Mouse (Mus musculus) MEL (cell line): ENCODE data around the gene Mup6. TPM values are rescaled to one million over a fixed set of nuclear protein-coding genes. Genes with fewer than 3 reads are reported as not detected.

Experiments
- DNase-seq: peaks from one replicate; pipeline ENCODE4 v3.0.0; 2011; ENCODE audit warnings: low read depth, low spot score
- H3K27ac ChIP-seq: 2 replicates; pipeline ENCODE4 v1.5.1; 2012; ENCODE audit warnings: low read depth, mild to moderate bottlenecking, control low read depth, low read length, moderate library complexity; ENCODE audit not compliant: control insufficient read depth
- H3K27me3 ChIP-seq, 2 experiments: fragments of 150-350 bp in 1 of 2; sonication (generic) in 1 of 2; 2 replicates each; pipeline ENCODE4 v1.6.1; 2012; ENCODE audit warnings: low read length in 2 of 2, mild to moderate bottlenecking in 2 of 2, improper control_type of control experiment in 1 of 2, moderate library complexity in 1 of 2; ENCODE audit not compliant: insufficient read depth in 2 of 2, control insufficient read depth in 1 of 2
- H3K36me3 ChIP-seq, 2 experiments: 2 replicates each; pipeline ENCODE4 v1.6.1; 2012 to 2014; ENCODE audit warnings: low read length in 2 of 2, improper control_type of control experiment in 1 of 2, inconsistent platforms in 1 of 2, mild to moderate bottlenecking in 1 of 2; ENCODE audit not compliant: insufficient read depth in 2 of 2, control insufficient read depth in 1 of 2
- H3K4me1 ChIP-seq, 2 experiments: fragments of 150-350 bp in 1 of 2; sonication (generic) in 1 of 2; 2 replicates each; pipeline ENCODE4 v1.6.1; 2012; ENCODE audit warnings: low read length in 2 of 2, improper control_type of control experiment in 1 of 2, mild to moderate bottlenecking in 1 of 2; ENCODE audit not compliant: insufficient read depth in 2 of 2, control insufficient read depth in 1 of 2
- H3K4me3 ChIP-seq, 2 experiments: fragments of 150-350 bp in 1 of 2; sonication (generic) in 1 of 2; 2 replicates each; pipeline ENCODE4 v1.5.1; 2012; ENCODE audit warnings: low read depth in 2 of 2, low read length in 2 of 2, mild to moderate bottlenecking in 2 of 2, moderate library complexity in 2 of 2, control low read depth in 1 of 2, improper control_type of control experiment in 1 of 2; ENCODE audit not compliant: control insufficient read depth in 1 of 2, insufficient read depth in 1 of 2
- H3K79me2 ChIP-seq: 2 replicates; pipeline ENCODE4 v1.6.1; 2012; ENCODE audit warnings: mild to moderate bottlenecking, low read length, moderate library complexity; ENCODE audit not compliant: control insufficient read depth, poor library complexity, insufficient read depth
- H3K9ac ChIP-seq: 2 replicates; pipeline ENCODE4 v1.6.1; 2012; ENCODE audit warnings: low read depth, mild to moderate bottlenecking, control low read depth, low read length, moderate library complexity; ENCODE audit not compliant: control insufficient read depth, poor library complexity, severe bottlenecking
- H3K9me3 ChIP-seq: fragments of 150-350 bp; sonication (generic); replicated peaks from 2 replicates; pipeline ENCODE4 v1.6.1; 2012; ENCODE audit warnings: mild to moderate bottlenecking, low read length, improper control_type of control experiment, moderate library complexity; ENCODE audit not compliant: insufficient read depth
- BHLHE40 ChIP-seq: IDR thresholded peaks from 2 replicates; pipeline ENCODE4 v1.6.1; 2012; ENCODE audit warnings: low read depth, mild to moderate bottlenecking, inconsistent platforms, low read length, improper control_type of control experiment, borderline replicate concordance
- CHD1 ChIP-seq: IDR thresholded peaks from 2 replicates; pipeline ENCODE4 v1.6.1; 2012; ENCODE audit warnings: low read depth, mild to moderate bottlenecking, inconsistent platforms, low read length, improper control_type of control experiment
- CTCF ChIP-seq, 3 experiments: IDR thresholded peaks in 2 of 3; conservative IDR thresholded peaks in 1 of 3; 2 replicates each; pipeline ENCODE4 v1.5.1; 2011 to 2012; ENCODE audit warnings: low read length in 3 of 3, low read depth in 2 of 3, mild to moderate bottlenecking in 2 of 3, improper control_type of control experiment in 1 of 3, inconsistent platforms in 1 of 3, mixed read lengths in 1 of 3, moderate library complexity in 1 of 3; ENCODE audit not compliant: control insufficient read depth in 1 of 3, insufficient read depth in 1 of 3, poor library complexity in 1 of 3, severe bottlenecking in 1 of 3
- ELF1 ChIP-seq: IDR thresholded peaks from 2 replicates; pipeline ENCODE4 v1.6.1; 2014; ENCODE audit warnings: low read depth, mild to moderate bottlenecking, inconsistent platforms, low read length, improper control_type of control experiment, moderate library complexity
- EP300 ChIP-seq, 2 experiments: IDR thresholded peaks; 2 replicates each; pipeline ENCODE4 v1.6.1; 2011; ENCODE audit warnings: improper control_type of control experiment in 2 of 2, low read length in 2 of 2, low read depth in 1 of 2, mild to moderate bottlenecking in 1 of 2
- ETS1 ChIP-seq: IDR thresholded peaks from 2 replicates; pipeline ENCODE4 v1.6.1; 2012; ENCODE audit warnings: low read depth, mild to moderate bottlenecking, inconsistent platforms, low read length, improper control_type of control experiment, moderate library complexity
- GABPA ChIP-seq: IDR thresholded peaks from 2 replicates; pipeline ENCODE4 v1.6.1; 2012; ENCODE audit warnings: low read depth, mild to moderate bottlenecking, inconsistent platforms, low read length, improper control_type of control experiment, moderate library complexity
- MAZ ChIP-seq: IDR thresholded peaks from 2 replicates; pipeline ENCODE4 v1.6.1; 2012; ENCODE audit warnings: low read depth, mild to moderate bottlenecking, inconsistent platforms, low read length, improper control_type of control experiment
- MEF2A ChIP-seq: IDR thresholded peaks from 2 replicates; pipeline ENCODE4 v1.6.1; 2014; ENCODE audit warnings: low read depth, mild to moderate bottlenecking, inconsistent platforms, low read length, improper control_type of control experiment; ENCODE audit not compliant: poor library complexity, insufficient replicate concordance, severe bottlenecking; ENCODE audit errors: extremely low read depth
- MYC ChIP-seq: IDR thresholded peaks from 2 replicates; pipeline ENCODE4 v1.6.1; 2011; ENCODE audit warnings: low read depth, mild to moderate bottlenecking, low read length, improper control_type of control experiment, moderate library complexity
- NELFE ChIP-seq: IDR thresholded peaks from 2 replicates; pipeline ENCODE4 v1.6.1; 2011; ENCODE audit warnings: low read depth, low read length, improper control_type of control experiment
- NRF1 ChIP-seq: IDR thresholded peaks from 2 replicates; pipeline ENCODE4 v1.6.1; 2014; ENCODE audit warnings: low read depth, mild to moderate bottlenecking, inconsistent platforms, low read length, improper control_type of control experiment, moderate library complexity; ENCODE audit not compliant: poor library complexity, insufficient read depth, severe bottlenecking
- POLR2AphosphoS2 ChIP-seq: IDR thresholded peaks from 2 replicates; pipeline ENCODE4 v1.6.1; 2011; ENCODE audit warnings: low read length, improper control_type of control experiment
- RAD21 ChIP-seq: IDR thresholded peaks from 2 replicates; pipeline ENCODE4 v1.6.1; 2011; ENCODE audit warnings: mild to moderate bottlenecking, low read depth, low read length, improper control_type of control experiment
- RCOR1 ChIP-seq: IDR thresholded peaks from 2 replicates; pipeline ENCODE4 v1.6.1; 2012; ENCODE audit warnings: low read depth, mild to moderate bottlenecking, inconsistent platforms, low read length, improper control_type of control experiment
- SIN3A ChIP-seq: IDR thresholded peaks from 2 replicates; pipeline ENCODE4 v1.6.1; 2012; ENCODE audit warnings: low read length, improper control_type of control experiment, inconsistent platforms
- SMC3 ChIP-seq: IDR thresholded peaks from 2 replicates; pipeline ENCODE4 v1.6.1; 2011; ENCODE audit warnings: low read depth, low read length, improper control_type of control experiment
- TBP ChIP-seq: IDR thresholded peaks from 2 replicates; pipeline ENCODE4 v1.8.0; 2011; ENCODE audit warnings: low read depth, low read length, improper control_type of control experiment
- TCF12 ChIP-seq: IDR thresholded peaks from 2 replicates; pipeline ENCODE4 v1.6.1; 2014; ENCODE audit warnings: low read depth, mild to moderate bottlenecking, inconsistent platforms, low read length, improper control_type of control experiment, moderate library complexity
- UBTF ChIP-seq: IDR thresholded peaks from 2 replicates; pipeline ENCODE4 v1.6.1; 2012; ENCODE audit warnings: low read depth, mild to moderate bottlenecking, inconsistent platforms, low read length, improper control_type of control experiment, moderate library complexity, borderline replicate concordance; ENCODE audit not compliant: insufficient read depth
- USF1 ChIP-seq: IDR thresholded peaks from 2 replicates; pipeline ENCODE4 v1.6.1; 2014; ENCODE audit warnings: low read depth, mild to moderate bottlenecking, inconsistent platforms, low read length, improper control_type of control experiment, moderate library complexity
- USF2 ChIP-seq, 2 experiments: IDR thresholded peaks; 2 replicates each; pipeline ENCODE4 v1.6.1; 2011 to 2012; ENCODE audit warnings: improper control_type of control experiment in 2 of 2, low read length in 2 of 2, borderline replicate concordance in 1 of 2, inconsistent platforms in 1 of 2, low read depth in 1 of 2, mild to moderate bottlenecking in 1 of 2; ENCODE audit not compliant: insufficient read depth in 1 of 2
- ZC3H11A ChIP-seq: IDR thresholded peaks from 2 replicates; pipeline ENCODE4 v1.6.1; 2012; ENCODE audit warnings: low read depth, mild to moderate bottlenecking, inconsistent platforms, low read length, improper control_type of control experiment
- ZNF384 ChIP-seq: IDR thresholded peaks from 2 replicates; pipeline ENCODE4 v1.6.1; 2012; ENCODE audit warnings: low read depth, mild to moderate bottlenecking, inconsistent platforms, low read length, improper control_type of control experiment
- polyA plus RNA-seq, 2 experiments: library from polyadenylated mRNA; stranded (reverse) in 1 of 2; unstranded in 1 of 2; fragments of >175 nt in 1 of 2; fragments of >200 nt in 1 of 2; gene quantifications; 2 replicates each; pipeline versions ENCODE4 v1.2.1 to v1.2.4; 2012; ENCODE audit warnings: low replicate concordance in 2 of 2, low read depth in 1 of 2; ENCODE audit not compliant: insufficient read length in 2 of 2, insufficient read depth in 1 of 2, missing spikeins in 1 of 2
- total RNA-seq: library from RNA; depleted of rRNA; stranded (reverse); fragments of 300-350 nt; gene quantifications from 2 replicates; pipeline ENCODE4 v1.2.3, GENCODE M21; 2012

Gene Mup6
- total and polyA plus RNA-seq, 3 experiments: not detected

DNA sequence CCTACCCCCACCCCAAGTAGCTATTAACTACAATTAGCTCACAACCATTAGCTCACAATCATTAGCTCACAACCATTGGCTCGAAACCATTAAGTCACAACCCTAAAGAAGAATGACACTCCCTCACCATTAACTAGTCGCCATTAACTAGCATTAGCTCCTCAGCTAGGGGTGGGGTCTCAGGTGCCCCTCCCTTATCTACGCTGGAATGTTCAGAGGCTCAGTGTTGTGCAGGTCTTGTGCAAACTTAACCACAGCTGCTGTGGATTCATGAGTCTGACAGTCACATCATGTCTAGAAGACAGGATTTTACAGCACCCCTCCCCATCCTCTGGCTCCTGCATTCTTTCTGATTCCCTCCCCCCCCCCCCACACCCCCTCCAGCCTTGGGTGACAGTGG is 36.4 kb upstream of the Mup6 start:
- Histone ChIP-seq H3K9me3 (no peaks in the 10 kb centered on the region), H3K9ac (no peak overlapping the region), H3K4me1 (no peaks in the 10 kb centered on the region), H3K27ac (no peak overlapping the region), H3K4me3 (no peak overlapping the region), H3K79me2 (no peaks in the 10 kb centered on the region), H3K36me3 (no peaks in the 10 kb centered on the region), H3K27me3 (peaks cover 0 to 7% of the 10 kb centered on the region in 2 experiments; a peak in 3 of 4 replicates)
- DNase-seq: no peak
- no peak for TF ChIP-seq MYC
- no peak for TF ChIP-seq EP300 (IDR thresholded peaks at IDR 0.05; ENCODE audit: low read depth in 1 of 2, low read length in 2 of 2)
- TF ChIP-seq CTCF (IDR thresholded peaks at IDR 0.05 in 2 of 3, conservative IDR thresholded peaks at IDR 0.05 in 1 of 3; ENCODE audit: control insufficient read depth in 1 of 3, insufficient read depth in 1 of 3, low read depth in 2 of 3, low read length in 3 of 3, poor library complexity in 1 of 3, severe bottlenecking in 1 of 3): no peak
- TF ChIP-seq ETS1: no peak
- TF ChIP-seq TBP: no peak
- no peak for TF ChIP-seq SIN3A
- TF ChIP-seq USF1: no peak
- no peak for TF ChIP-seq TCF12
- no peak for TF ChIP-seq MEF2A
- no peak for TF ChIP-seq ELF1
- TF ChIP-seq RCOR1: no peak
- no peak for TF ChIP-seq UBTF
- no peak for TF ChIP-seq SMC3
- TF ChIP-seq POLR2AphosphoS2: no peak
- no peak for TF ChIP-seq GABPA
- no peak for TF ChIP-seq BHLHE40
- no peak for TF ChIP-seq NELFE
- no peak for TF ChIP-seq CHD1
- TF ChIP-seq MAZ: no peak

- H3K79me2 ChIP-seq: no peaks in the 10 kb centered on the region
- no peak overlapping the region for H3K9ac ChIP-seq
- peaks cover 0 to 7% of the 10 kb centered on the region in 2 experiments; a peak in 3 of 4 replicates for H3K27me3 ChIP-seq
- no peaks in the 10 kb centered on the region for H3K36me3 ChIP-seq
- H3K27ac ChIP-seq: no peak overlapping the region
- TF ChIP-seq RAD21 (peak; percentile 91), ZC3H11A (peak; percentile 85), CTCF (IDR thresholded peaks at IDR 0.05 in 2 of 3, conservative IDR thresholded peaks at IDR 0.05 in 1 of 3; ENCODE audit: control insufficient read depth in 1 of 3, insufficient read depth in 1 of 3, low read depth in 2 of 3, low read length in 3 of 3, poor library complexity in 1 of 3, severe bottlenecking in 1 of 3) (peak; percentile 76 to 98 (median 80)), RCOR1 (no peak), ZNF384 (peak; percentile 99), SMC3 (peak; percentile 95), NRF1 (no peak), USF2 (IDR thresholded peaks at IDR 0.05; ENCODE audit: borderline replicate concordance in 1 of 2, insufficient read depth in 1 of 2, low read depth in 1 of 2, low read length in 2 of 2) (no peak), MYC (peak; percentile 95)
- TF ChIP-seq, all 39 proteins: peak for 6
- Histone ChIP-seq H3K4me1 (no peaks in the 10 kb centered on the region), H3K4me3 (no peak overlapping the region), H3K9me3 (no peaks in the 10 kb centered on the region)
- DNase-seq: peak; percentile 90
These were observed 35.7 kb upstream of the Mup6 start for GRCm38 (mm10) chr4:59928347-59928746.
